Mouse (Mus musculus) retina, postnatal 7 days (tissue): Measurements from ENCODE around the gene Cdc25a.
A peak's percentile ranks its signal among the peaks of the same experiment; 100 is the strongest.

Experiments
- DNase-seq: peaks from one replicate; pipeline ENCODE4 v3.0.0-alpha.2; 2012; ENCODE audit warnings: low read depth, low spot score

Gene Cdc25a

DNA sequence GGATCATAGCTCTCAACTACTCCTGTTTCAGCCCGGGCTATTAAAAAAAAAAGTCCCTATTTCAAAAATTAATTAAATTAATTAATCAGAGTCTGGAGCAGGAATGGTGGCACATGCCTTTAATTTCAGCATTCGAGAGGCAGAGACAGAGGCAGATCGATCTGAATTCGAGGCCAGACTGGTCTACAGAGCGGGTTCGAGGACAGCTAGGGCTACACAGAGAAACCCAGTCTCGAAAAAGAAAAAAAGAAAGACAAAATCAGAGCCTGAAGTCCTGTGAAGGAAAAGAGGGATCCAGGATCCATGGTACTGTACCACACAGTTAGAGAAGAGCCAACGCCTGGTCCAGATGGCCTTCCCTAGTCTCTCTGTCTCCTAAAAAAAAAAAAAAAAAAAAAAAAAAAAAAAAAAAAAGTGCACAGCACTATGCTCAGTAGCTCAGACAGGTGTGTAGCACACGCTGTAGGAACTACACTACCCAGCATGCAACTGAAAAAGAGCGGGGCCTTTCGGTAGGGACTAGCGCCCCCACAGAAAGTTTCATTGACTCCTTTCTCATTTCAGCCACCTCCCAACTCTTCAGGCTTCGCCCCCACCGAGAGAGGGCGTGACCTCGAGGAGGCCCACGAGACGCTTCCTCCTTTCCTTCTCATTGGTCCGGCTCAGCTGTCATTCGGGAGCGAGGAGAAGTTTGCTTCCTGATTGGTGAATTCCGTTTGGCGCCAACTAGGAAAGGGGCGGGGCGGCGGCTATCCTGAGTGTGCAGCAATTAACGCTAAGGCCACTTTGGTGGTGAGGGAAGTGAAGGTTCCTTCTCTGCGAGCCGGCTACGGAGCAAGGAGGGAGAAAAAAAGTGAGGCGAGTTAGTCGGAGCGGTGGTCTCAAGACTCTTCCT, at the start of gene Cdc25a:
TSS of gene Cdc25a (plus strand) at position 783 of the 895 bp plus-strand sequence.
- peak; percentile 92 for DNase-seq

GRCm38 (mm10) chr9:109825739-109826138, 49.6 kb upstream of the Cdc25a start:
- no peak for DNase-seq

DNA sequence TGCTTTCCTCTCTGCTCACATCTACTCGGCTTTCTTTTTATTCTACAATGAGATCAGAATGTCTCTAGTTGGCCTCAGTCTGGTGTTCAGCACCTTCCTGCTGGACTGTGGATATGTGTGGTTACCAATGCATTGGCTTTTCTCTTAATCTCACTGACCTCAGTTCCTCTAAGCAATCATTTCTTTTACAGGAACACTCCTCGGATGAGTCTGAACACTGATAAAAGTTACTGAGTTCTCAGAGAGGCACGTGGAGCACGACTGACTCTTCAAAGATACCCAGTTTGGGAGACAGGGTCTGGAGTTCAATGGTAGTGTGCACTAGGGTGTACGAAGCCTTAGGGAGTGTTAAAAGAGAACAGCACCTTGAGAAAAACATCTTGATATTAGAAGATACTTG, 49.2 kb upstream of the Cdc25a start:
- no peak for DNase-seq

GRCm38 (mm10) chr9:109832391-109833087, 42.8 kb upstream of the Cdc25a start, which contains the start of gene Nme6:
TSS of gene Nme6 (plus strand) at chr9:109832749.
- peak; percentile 81 for DNase-seq

- no peak for DNase-seq
Measured at GRCm38 (mm10) chr9:109833088-109833412, 42.3 kb upstream of the Cdc25a start.

GRCm38 (mm10) chr9:109849312-109849758, 26.0 kb upstream of the Cdc25a start, which contains the start of gene Camp:
TSS of gene Camp (minus strand) at chr9:109849617.
- DNase-seq = no peak

DNA sequence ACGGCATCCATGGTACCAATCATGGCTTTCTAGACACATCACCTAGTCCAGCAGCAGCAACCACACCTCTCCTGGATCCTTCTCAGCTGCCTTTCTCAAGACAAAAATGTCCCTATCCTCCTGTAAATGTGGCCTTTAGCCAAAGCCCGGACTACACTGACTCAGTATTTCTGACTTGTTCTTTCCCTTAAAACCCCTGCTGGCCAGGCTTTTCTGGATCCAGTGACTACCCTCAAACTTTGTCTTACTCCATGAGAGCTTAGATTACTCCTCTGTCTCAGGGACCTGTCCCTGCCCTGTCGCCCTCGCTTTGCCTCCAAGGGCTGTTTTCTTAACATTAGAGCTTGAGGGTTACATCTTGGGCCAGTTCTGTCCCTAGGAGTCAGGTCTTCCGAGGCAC, 25.3 kb upstream of the Cdc25a start:
- no peak for DNase-seq

- no peak for DNase-seq
Measured at GRCm38 (mm10) chr9:109854341-109854740, 21.0 kb upstream of the Cdc25a start.

GRCm38 (mm10) chr9:109855947-109856346, 19.4 kb upstream of the Cdc25a start:
- no peak for DNase-seq

DNA sequence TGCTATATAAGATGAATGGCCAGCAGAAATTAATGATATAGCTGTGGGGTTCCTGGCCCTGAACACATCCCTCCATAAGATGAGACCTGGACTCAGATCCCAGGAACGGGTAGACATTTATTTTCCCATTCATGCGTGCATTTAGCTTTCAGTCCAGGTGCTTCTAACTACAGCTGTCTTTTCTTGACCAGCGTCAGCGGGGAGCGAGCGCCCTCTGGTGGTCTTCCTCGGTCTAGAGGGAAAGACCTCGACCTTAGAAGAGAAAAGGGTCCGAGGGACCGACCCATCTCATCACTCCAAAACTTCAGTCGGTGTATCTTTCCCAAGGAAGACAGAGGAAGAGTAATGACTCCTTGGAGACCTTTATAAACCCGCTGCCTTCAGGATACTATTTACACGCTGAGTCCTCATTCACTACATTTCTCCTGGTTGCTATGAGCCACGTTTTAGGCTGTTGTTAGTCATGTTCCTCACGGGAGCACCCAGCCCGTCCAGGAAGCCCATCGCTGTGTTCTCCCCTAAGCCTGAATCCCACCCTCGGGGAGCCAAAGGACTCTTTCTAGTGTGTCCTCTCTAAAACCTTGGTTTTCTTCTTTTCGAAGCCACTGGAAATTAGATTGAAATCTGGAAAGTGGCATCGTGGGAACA, 12.9 kb upstream of the Cdc25a start:
- DNase-seq = peak; percentile 61

DNA sequence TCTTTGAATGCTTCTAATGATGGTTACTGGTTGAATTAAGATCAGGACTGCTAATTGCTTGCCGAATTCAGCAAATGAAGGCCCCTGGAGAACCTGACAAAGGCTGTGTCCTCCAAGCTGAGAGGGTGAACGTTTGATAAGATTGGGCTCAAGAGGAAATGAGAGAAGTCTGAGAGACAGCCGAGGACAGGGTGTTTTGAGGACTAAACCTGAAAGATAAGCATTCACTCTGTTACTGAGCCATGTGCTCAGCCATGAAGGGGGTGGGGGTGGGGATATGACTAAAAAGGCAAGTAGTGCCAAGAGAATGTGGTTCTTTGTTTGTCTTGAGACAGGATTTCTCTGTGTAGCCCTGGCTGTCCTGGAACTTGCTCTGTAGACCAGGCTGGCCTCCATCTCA, 12.3 kb upstream of the Cdc25a start:
- no peak for DNase-seq

- DNase-seq = no peak
Measured at GRCm38 (mm10) chr9:109866218-109866617, 9.2 kb upstream of the Cdc25a start.

DNA sequence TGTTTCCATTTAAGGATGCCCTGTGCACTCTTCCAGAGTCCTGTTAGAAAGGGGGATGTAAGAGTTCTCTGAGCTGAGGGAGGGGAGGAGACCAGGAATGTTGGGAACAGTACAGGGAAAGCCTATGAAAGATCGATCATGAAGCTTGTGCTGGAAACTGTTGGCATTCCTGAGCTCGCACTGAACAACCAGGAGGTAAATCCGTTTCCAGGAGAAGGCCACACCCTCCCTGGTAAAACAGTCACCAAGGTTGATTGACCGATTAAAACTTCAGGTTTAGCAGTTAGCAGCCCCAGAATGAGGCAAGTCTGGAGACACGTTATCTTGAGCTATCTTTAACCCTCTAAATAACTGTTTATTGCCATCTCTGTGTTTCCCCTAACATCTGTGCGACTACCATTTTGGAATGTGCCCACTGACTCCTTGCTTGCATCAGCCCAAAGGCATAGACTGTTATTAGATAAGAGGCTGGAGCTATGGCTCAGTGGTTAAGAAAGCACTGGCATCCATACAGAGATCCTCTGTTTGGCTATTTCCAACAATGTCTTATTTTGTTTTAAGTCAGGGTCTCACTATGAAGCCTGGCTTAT, 4.3 kb upstream of the Cdc25a start:
- no peak for DNase-seq

- no peak for DNase-seq
Measured at GRCm38 (mm10) chr9:109875695-109876601, 569 bp downstream of the Cdc25a start.

- no peak for DNase-seq
Measured at GRCm38 (mm10) chr9:109876756-109877155, 1.4 kb downstream of the Cdc25a start.

DNA sequence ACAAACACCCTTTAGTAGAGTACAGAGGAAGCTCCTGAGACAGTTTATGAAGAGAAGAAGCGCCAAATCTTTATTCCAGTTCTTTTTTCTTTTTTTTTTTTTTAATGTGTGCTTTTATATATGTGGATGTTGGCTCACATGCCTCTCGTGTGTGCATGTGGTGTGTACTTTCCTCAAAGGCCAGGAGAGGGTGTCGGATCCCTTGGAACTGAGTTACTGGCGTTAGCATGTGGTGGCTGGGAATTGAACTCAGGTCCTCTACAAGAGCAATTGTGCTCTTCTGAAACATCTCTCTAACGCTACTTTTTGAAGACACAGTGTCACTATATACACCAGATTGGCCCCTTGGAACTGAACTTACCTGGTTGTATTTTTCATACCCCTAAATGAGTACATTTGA, 2.3 kb downstream of the Cdc25a start:
- DNase-seq = no peak

GRCm38 (mm10) chr9:109879305-109879704, 3.9 kb downstream of the Cdc25a start:
- no peak for DNase-seq

DNA sequence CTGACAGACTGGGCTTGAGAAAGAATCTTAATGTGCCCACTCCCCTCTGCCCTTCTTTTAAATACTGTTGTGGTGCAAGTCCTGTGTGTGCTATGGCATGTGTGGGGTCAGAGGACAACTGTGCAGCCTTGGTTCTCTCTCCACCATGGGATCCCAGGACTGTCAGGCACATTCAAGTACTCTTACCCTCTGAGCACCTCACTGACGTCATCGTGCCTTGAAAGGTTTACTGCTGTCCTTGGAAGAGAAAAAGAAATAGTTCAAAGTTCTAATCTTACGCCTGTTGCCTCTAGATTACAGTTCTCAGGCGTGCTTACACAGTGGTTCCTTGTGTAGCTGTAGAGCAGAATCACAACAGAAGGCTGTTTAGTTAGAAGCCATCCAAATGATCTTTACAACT, 10.9 kb downstream of the Cdc25a start:
- no peak for DNase-seq

- no peak for DNase-seq
Measured at GRCm38 (mm10) chr9:109887321-109887720, 11.9 kb downstream of the Cdc25a start.

- DNase-seq = no peak
Measured at GRCm38 (mm10) chr9:109891501-109891900, 16.1 kb downstream of the Cdc25a start.
